Mouse (Mus musculus): ENCODE measurements at regions not wholly inside any gene's neighbourhood (a gene's known extent, or its start where the extent isn't known, plus 50 kb on each side); places are given as distances from the start of the nearest gene placed in this dataset.

GRCm38 (mm10) chr12:117432788-117433187 lies 83.5 kb upstream of the Rapgef5 start:
- no peak for TF ChIP-seq POLR2A (IDR thresholded peaks at IDR 0.05; ENCODE audit: insufficient read depth, low read depth, low read length)
- no peak for TF ChIP-seq CTCF (IDR thresholded peaks at IDR 0.05; ENCODE audit: insufficient read depth, low read depth, low read length)
